Mouse (Mus musculus) heart, embryonic 16.5 days (tissue): ENCODE data around the gene Zfp296. TPM values are rescaled to one million over a fixed set of nuclear protein-coding genes. Genes with fewer than 3 reads are reported as not detected.
"Not testable (repeated sequence)": the region's sequence is repeated elsewhere in the genome, so short reads cannot be mapped to it uniquely, and the experiment has no call there.

Experiments used
- ATAC-seq: fragments of 200-750 bp; cut with Nextera tagmentation; replicated peaks from 2 replicates; pipeline ENCODE4 v1.8.0; 2017; ENCODE audit warnings: moderate number of reproducible peaks; ENCODE audit not compliant: insufficient read depth, low FRiP score; ENCODE audit errors: extremely low read depth
- H3K27ac ChIP-seq: fragments of 300-500 bp; sonication (generic); 2 replicates; pipeline ENCODE4 v1.5.1; 2014; ENCODE audit warnings: mild to moderate bottlenecking, low read length, control low read depth, moderate library complexity
- H3K27me3 ChIP-seq: fragments of 300-500 bp; sonication (generic); 2 replicates; pipeline ENCODE4 v1.6.1; 2014; ENCODE audit warnings: low read length, mixed read lengths; ENCODE audit not compliant: control insufficient read depth, insufficient read depth
- H3K36me3 ChIP-seq: fragments of 300-500 bp; sonication (generic); 2 replicates; pipeline ENCODE4 v1.6.1; 2014; ENCODE audit not compliant: control insufficient read depth, insufficient read depth
- H3K4me1 ChIP-seq: fragments of 300-500 bp; sonication (generic); 2 replicates; pipeline ENCODE4 v1.6.1; 2014; ENCODE audit warnings: low read length, mixed read lengths; ENCODE audit not compliant: control insufficient read depth, insufficient read depth
- H3K4me2 ChIP-seq: fragments of 300-500 bp; sonication (generic); 2 replicates; pipeline ENCODE4 v1.6.1; 2014; ENCODE audit warnings: low read depth, mild to moderate bottlenecking, control low read depth, low read length
- H3K4me3 ChIP-seq: fragments of 300-500 bp; sonication (generic); 2 replicates; pipeline ENCODE4 v1.5.1; 2014; ENCODE audit warnings: mild to moderate bottlenecking, control low read depth, low read length
- H3K9ac ChIP-seq: fragments of 300-500 bp; sonication (generic); 2 replicates; pipeline ENCODE4 v1.6.1; 2014; ENCODE audit warnings: low read length, control low read depth
- H3K9me3 ChIP-seq: fragments of 300-500 bp; sonication (generic); replicated peaks from 2 replicates; pipeline ENCODE4 v1.6.1; 2016; ENCODE audit warnings: low read length; ENCODE audit not compliant: control insufficient read depth
- WGBS: fragments of 180-500 bp; shearing (Covaris S2); extraction: QIAGEN DNeasy Blood & Tissue Kit; methylation state at CpG from one replicate; pipeline ENCODE4 v1.1.7; 2014; 5-methylcytosine and 5-hydroxymethylcytosine counted together
- polyA plus RNA-seq: library from polyadenylated mRNA; unstranded; fragments of >200 nt; fragmentation: Nextera tagmentation; extraction: Ambion mirVana; gene quantifications from 2 replicates; pipeline ENCODE4 v1.2.1, GENCODE M21; 2015

Zfp296 gene
- polyA plus RNA-seq, 1 experiment from 2014 or later: 0.66 TPM

GRCm38 (mm10) chr7:19589207-19589606, 12.1 kb downstream of the Zfp296 start:
- no peak overlapping the region for H3K4me3 ChIP-seq
- 55% methylated on average over 3 of the region's 3 CpGs for WGBS
- ATAC-seq: no peak
- peaks cover 2% of the 10 kb centered on the region; the same call in 1 of the 2 replicates for H3K4me1 ChIP-seq
- H3K36me3 ChIP-seq: peaks cover 75% of the 10 kb centered on the region
- H3K9me3 ChIP-seq: no peaks in the 10 kb centered on the region
- no peak overlapping the region for H3K27ac ChIP-seq
- no peak overlapping the region for H3K4me2 ChIP-seq
- no peak overlapping the region for H3K9ac ChIP-seq
- H3K27me3 ChIP-seq: no peaks in the 10 kb centered on the region

DNA sequence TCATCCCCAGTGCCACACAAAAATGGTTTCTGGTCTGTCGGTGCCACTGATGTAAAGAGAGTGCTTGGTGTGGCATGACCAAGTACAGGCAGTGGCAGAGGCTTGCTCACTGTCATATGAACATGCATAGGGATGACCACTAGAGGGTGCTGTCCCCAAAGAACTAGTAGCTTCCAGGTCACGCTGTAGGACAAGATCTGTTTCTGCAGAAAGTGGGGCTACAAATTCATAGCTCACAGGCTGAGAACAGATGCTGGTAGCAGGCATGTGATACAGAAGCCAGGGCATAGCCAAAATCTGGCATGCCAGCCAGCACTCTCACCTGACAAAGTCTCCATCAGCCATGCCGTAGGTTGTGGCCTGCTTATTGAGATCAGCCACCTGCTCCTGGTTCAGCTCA, 12.8 kb downstream of the Zfp296 start:
- Histone ChIP-seq H3K4me1 (peaks cover 2% of the 10 kb centered on the region; the same call in 1 of the 2 replicates), H3K36me3 (peaks cover 70% of the 10 kb centered on the region), H3K27ac (no peak overlapping the region), H3K27me3 (no peaks in the 10 kb centered on the region), H3K9ac (no peak overlapping the region), H3K9me3 (no peaks in the 10 kb centered on the region), H3K4me2 (no peak overlapping the region), H3K4me3 (no peak overlapping the region)
- ATAC-seq: no peak
- WGBS: 59% methylated on average over 3 of the region's 3 CpGs

DNA sequence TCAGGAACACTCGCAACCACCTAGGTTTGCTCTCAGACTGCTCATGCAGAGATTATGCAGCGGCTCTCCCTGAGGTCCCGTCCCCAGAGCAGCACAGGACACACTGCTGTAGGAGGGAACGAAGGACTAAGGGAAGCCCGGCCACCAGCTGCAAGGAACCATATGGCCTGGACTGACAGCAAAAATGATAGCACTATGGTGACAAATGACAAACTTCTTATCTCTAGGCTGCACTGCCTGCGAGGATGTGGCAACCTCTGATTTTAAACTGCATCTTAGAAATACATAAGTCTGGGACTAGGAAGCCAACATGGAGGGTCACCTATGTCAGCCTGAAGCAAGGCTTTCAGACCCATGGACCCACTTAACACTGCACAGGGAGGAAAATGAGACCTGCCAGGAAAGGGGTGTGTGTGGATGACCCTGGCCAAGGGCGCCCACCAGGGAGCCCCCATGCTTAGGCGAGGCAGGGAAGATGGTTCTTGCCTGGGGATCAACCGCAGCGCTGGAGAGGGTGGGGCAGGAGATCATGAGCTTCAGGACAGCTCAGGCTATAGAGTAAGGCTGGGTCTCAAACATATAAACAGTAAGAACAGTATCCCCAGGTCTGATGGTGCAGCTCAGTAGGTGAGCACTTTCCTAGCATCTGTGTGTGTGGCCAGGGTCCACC, 16.1 kb downstream of the Zfp296 start:
- no peaks in the 10 kb centered on the region for H3K9me3 ChIP-seq
- ATAC-seq: no peak
- no peak overlapping the region for H3K4me3 ChIP-seq
- H3K27ac ChIP-seq: no peak overlapping the region
- WGBS: 82% methylated on average over 10 of the region's 10 CpGs
- no peak overlapping the region for H3K4me2 ChIP-seq
- no peak overlapping the region for H3K9ac ChIP-seq
- H3K36me3 ChIP-seq: peaks cover 47% of the 10 kb centered on the region
- H3K4me1 ChIP-seq: no peaks in the 10 kb centered on the region
- no peaks in the 10 kb centered on the region for H3K27me3 ChIP-seq

DNA sequence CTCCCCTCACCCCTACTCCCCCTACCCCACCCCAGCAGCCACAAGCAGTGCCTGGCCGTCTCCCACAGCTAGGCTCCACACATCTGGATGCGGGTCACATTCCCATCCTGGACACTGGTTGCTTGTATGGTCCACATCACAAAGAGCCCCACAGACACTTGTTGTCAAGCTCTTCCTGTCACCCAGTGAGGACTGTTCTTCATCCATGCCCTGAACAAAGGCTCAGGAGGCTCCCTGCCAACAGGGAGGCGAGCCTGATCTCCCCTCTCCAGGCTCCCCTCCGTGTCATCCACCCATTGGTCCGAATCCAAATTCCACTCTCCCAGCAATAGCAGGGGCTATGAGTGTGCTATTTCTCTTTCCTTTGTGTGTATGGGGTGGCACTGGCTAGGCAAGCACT, 23.5 kb downstream of the Zfp296 start:
- 0 out of 2 replicates have a peak overlapping the region, but pooled peaks have one; percentile 12 for H3K9ac ChIP-seq
- 61% methylated on average over 5 of the region's 5 CpGs for WGBS
- H3K4me2 ChIP-seq: no peak overlapping the region
- H3K27me3 ChIP-seq: no peaks in the 10 kb centered on the region
- peaks cover 23% of the 10 kb centered on the region for H3K4me1 ChIP-seq
- H3K4me3 ChIP-seq: no peak overlapping the region
- 0 out of 2 replicates have a peak overlapping the region, but pooled peaks have one; percentile 28 for H3K27ac ChIP-seq
- ATAC-seq: no peak
- peaks cover 15% of the 10 kb centered on the region for H3K36me3 ChIP-seq
- H3K9me3 ChIP-seq: no peaks in the 10 kb centered on the region

- Histone ChIP-seq H3K4me1 (peaks cover 23% of the 10 kb centered on the region), H3K27me3 (no peaks in the 10 kb centered on the region), H3K36me3 (peaks cover 15% of the 10 kb centered on the region), H3K9me3 (no peaks in the 10 kb centered on the region), H3K4me2 (peak overlapping the region; percentile 91), H3K4me3 (no peak overlapping the region; the same call in 1 of the 2 replicates), H3K27ac (no peak overlapping the region), H3K9ac (peak overlapping the region; percentile 93)
- no peak for ATAC-seq
- WGBS: 74% methylated on average over 12 of the region's 12 CpGs
These were observed 26.0 kb downstream of the Zfp296 start for GRCm38 (mm10) chr7:19603055-19603454.

DNA sequence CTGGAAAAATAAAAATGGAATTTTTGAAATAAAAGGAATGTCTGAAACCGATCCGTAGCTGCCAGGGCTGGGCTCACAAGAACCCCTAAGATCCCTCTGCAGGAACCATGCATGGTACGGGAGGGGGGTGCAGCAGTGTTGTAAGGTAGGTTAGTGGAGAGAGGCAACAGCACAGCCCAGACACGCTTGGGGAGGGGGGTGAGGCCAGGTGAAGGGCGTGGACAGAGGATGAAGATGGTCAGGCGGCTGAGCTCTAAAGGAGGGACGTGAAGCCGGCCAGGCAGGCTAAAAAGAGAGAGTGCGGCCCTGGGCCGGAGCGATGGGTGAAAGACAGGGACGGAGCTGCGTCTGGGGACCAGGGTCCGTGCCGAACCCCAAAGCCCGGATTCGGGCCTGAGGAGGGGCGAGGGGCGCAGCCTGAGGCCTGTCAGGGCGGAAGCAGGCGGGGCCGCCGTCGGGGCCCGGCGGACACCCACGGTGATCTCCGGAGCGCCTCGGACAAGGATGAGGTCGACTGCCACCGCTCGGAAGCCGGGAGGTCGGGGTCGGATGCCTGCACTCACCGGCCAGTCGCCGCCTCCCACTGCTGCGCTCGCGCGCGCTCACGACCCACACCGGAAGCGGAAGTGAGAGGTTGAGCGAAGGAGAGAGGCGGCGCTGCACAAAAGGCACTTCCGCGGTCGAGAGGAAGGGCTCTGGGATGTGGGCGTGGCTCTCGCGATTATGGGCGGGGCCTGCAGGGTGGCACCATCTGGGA, 26.9 kb downstream of the Zfp296 start, which contains the start of gene Clasrp:
TSS of gene Clasrp (minus strand) at position 638 of the 757 bp plus-strand sequence.
- 1% methylated on average over 56 of the region's 57 CpGs for WGBS
- peak; percentile 96 for ATAC-seq
- H3K4me2 ChIP-seq: peak within 1 kb of the TSS; percentile 91

DNA sequence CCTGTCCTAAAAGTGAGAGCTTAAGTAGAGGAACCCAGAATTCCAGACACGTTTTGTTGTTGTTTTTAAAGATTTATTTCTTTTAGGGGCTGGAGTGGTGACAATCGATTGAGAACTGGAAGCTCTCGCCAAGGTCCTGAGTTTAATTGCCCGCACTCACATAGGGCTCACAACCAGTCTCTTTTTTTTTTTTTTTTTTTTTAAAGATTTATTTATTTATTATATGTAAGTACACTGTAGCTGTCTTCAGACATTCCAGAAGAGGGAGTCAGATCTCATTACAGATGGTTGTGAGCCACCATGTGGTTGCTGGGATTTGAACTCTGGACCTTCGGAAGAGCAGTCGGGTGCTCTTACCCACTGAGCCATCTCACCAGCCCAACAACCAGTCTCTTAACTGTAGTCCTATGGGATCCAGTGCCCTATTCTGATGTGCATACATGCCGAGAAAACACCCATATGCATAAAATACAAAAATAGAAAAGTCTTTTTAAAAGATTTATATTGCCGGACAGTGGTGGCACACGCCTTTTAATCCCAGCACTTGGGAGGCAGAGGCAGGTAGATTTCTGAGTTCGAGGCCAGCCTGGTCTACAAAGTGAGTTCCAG, 27.6 kb downstream of the Zfp296 start:
- H3K4me3 ChIP-seq: peak overlapping the region; percentile 80
- peak overlapping the region; percentile 48; the same call in 1 of the 2 replicates for H3K27ac ChIP-seq
- not testable (repeated sequence) for H3K9me3 ChIP-seq, ATAC-seq, H3K27me3 ChIP-seq, H3K9ac ChIP-seq
- WGBS: 61% methylated on average over 10 of the region's 10 CpGs
- peaks cover 11% of the 10 kb centered on the region for H3K36me3 ChIP-seq
- peaks cover 23% of the 10 kb centered on the region for H3K4me1 ChIP-seq
- H3K4me2 ChIP-seq: peak overlapping the region; percentile 91

More for the DNA sequence above, 26.9 kb downstream of the Zfp296 start, which contains the start of gene Clasrp:
- no peaks in the 10 kb centered on the region for H3K9me3 ChIP-seq
- peaks cover 23% of the 10 kb centered on the region for H3K4me1 ChIP-seq
- H3K9ac ChIP-seq: peak within 1 kb of the TSS; percentile 93
- H3K36me3 ChIP-seq: peaks cover 15% of the 10 kb centered on the region
- H3K4me3 ChIP-seq: peak within 1 kb of the TSS; percentile 80
- H3K27me3 ChIP-seq: no peaks in the 10 kb centered on the region
- peak within 1 kb of the TSS; percentile 76 for H3K27ac ChIP-seq

DNA sequence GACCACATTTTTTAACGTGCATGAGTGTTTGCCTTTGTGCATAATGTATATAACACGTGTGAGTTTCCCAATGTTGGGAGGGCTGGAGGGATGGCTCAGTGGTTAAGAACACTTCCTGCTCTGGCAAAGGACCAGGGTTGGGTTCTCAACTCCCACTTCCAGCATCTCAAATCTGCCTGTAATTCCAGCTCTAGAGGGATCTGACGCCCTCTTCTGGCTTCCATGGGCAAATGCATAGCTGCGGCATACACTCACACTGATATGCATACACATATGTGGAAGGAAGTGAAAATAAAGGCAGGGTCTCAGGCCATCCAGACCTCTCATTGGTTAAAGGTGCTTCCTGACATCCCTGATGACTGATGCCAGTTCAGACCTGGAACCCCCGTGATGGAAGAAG, 30.2 kb downstream of the Zfp296 start:
- WGBS: 77% methylated on average over 5 of the region's 5 CpGs
- ATAC-seq: no peak
- no peak overlapping the region for H3K27ac ChIP-seq

More for the DNA sequence above, 30.2 kb downstream of the Zfp296 start:
- Histone ChIP-seq H3K27me3 (no peaks in the 10 kb centered on the region), H3K9ac (no peak overlapping the region), H3K36me3 (0 out of 2 replicates have a peak, but pooled peaks cover 4% of the 10 kb centered on the region), H3K4me2 (no peak overlapping the region), H3K9me3 (no peaks in the 10 kb centered on the region), H3K4me3 (no peak overlapping the region), H3K4me1 (peaks cover 12% of the 10 kb centered on the region)
